Mouse (Mus musculus): Measurements from ENCODE around the gene Ssr1. TPM values are rescaled to one million over a fixed set of nuclear protein-coding genes. Genes with fewer than 3 reads are reported as not detected.

Ssr1 gene
- total and polyA plus RNA-seq, 3 experiments: 72.3 to 95.6 (median 78.1) TPM

GRCm38 (mm10) chr13:37992638-37993371 lies 1.2 kb downstream of the Ssr1 start:
- DNase-seq (ENCODE audit: low spot score): peak; percentile 15
- ATAC-seq (ENCODE audit: extremely low read depth, insufficient number of reproducible peaks, low FRiP score, poor library complexity, severe bottlenecking): 0 out of 2 replicates have a peak, but pooled peaks have one; percentile 15
- H3K36me3 ChIP-seq (replicated peaks): peaks cover 40% of the 10 kb centered on the region
- no peaks in the 10 kb centered on the region; the same call in 1 of the 2 replicates for H3K9me3 ChIP-seq (replicated peaks)
- TF ChIP-seq GATA2 (IDR thresholded peaks at IDR 0.05; ENCODE audit: borderline replicate concordance, low read depth, low read length) (no peak), TAL1 (conservative IDR thresholded peaks at IDR 0.05; ENCODE audit: low read depth, low read length) (no peak), POLR2AphosphoS5 (IDR thresholded peaks at IDR 0.05; ENCODE audit: insufficient replicate concordance, low read depth, low read length) (no peak), CTCF (IDR thresholded peaks at IDR 0.05; ENCODE audit: low read depth, low read length) (no peak), GATA1 (IDR thresholded peaks at IDR 0.05; ENCODE audit: borderline replicate concordance, low read length) (no peak)
- H3K4me3 ChIP-seq (ENCODE audit: low read depth, low read length): peak overlapping the region; percentile 97
- H3K4me1 ChIP-seq (ENCODE audit: insufficient read depth, low read depth, low read length): peaks cover 34% of the 10 kb centered on the region
- H3K27me3 ChIP-seq (ENCODE audit: insufficient read depth, low read length): peaks cover 3% of the 10 kb centered on the region

DNA sequence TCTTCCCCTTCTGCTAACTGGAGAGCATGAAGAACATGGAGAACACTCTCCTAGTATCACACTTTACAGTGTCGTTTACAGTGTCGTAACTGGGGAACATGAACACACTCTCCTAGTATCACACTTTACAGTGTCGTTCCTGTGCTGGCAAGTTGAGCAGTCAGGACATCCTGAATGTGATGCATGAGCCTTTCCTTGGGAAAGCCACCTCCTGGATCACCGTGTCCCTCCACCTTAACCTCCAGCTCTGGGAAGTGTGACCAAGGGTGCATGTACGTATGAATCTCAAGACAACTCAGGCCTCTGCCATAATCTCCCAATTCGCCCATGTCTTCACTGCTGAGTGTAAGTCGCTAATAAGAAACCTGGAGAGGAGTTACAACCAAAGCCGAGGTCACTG lies 4.3 kb downstream of the Ssr1 start:
- Histone ChIP-seq H3K9me3 (replicated peaks) (no peaks in the 10 kb centered on the region), H3K4me1 (ENCODE audit: insufficient read depth, low read depth, low read length) (peaks cover 35% of the 10 kb centered on the region), H3K36me3 (replicated peaks) (peaks cover 68% of the 10 kb centered on the region), H3K4me3 (ENCODE audit: low read depth, low read length) (no peak overlapping the region), H3K27me3 (ENCODE audit: insufficient read depth, low read length) (no peaks in the 10 kb centered on the region)
- ATAC-seq (ENCODE audit: extremely low read depth, insufficient number of reproducible peaks, low FRiP score, poor library complexity, severe bottlenecking) (no peak), DNase-seq (ENCODE audit: low spot score) (no peak)
- no peak for TF ChIP-seq GATA2 (IDR thresholded peaks at IDR 0.05; ENCODE audit: borderline replicate concordance, low read depth, low read length)

GRCm38 (mm10) chr13:37986166-37986565 lies 7.9 kb downstream of the Ssr1 start:
- Histone ChIP-seq H3K27me3 (ENCODE audit: insufficient read depth, low read length) (no peaks in the 10 kb centered on the region), H3K4me3 (ENCODE audit: low read depth, low read length) (no peak overlapping the region), H3K36me3 (replicated peaks) (peaks cover 97% of the 10 kb centered on the region), H3K9me3 (replicated peaks) (no peaks in the 10 kb centered on the region), H3K4me1 (ENCODE audit: insufficient read depth, low read depth, low read length) (peaks cover 27% of the 10 kb centered on the region)
- DNase-seq (ENCODE audit: low spot score) (no peak), ATAC-seq (ENCODE audit: extremely low read depth, insufficient number of reproducible peaks, low FRiP score, poor library complexity, severe bottlenecking) (no peak)
- TF ChIP-seq GATA1 (IDR thresholded peaks at IDR 0.05; ENCODE audit: borderline replicate concordance, low read length): no peak

DNA sequence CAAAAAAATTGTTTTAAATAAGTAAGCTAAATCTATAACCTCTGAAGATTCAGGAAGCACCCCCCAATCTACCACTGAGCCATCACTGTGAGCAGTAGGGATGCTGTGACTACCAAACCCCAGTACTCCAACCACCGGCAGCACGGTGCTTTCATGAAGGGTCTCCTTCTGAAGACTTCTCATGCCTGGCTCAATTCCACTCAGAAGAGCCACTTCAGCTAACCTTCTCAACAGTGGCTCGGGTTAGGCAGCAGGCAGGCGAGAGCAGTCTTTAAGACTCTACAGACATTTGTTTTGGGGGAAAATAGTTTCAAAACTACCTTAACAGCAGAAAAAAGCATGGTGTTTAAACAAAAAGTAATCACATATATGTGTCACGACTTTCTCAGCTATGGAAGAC lies 13.0 kb downstream of the Ssr1 start:
- H3K4me1 ChIP-seq (ENCODE audit: insufficient read depth, low read depth, low read length): peaks cover 3% of the 10 kb centered on the region; the same call in 1 of the 2 replicates
- peaks cover 96% of the 10 kb centered on the region for H3K36me3 ChIP-seq (replicated peaks)
- TF ChIP-seq POLR2AphosphoS5 (IDR thresholded peaks at IDR 0.05; ENCODE audit: insufficient replicate concordance, low read depth, low read length) (no peak), CTCF (IDR thresholded peaks at IDR 0.05; ENCODE audit: low read depth, low read length) (no peak), GATA2 (IDR thresholded peaks at IDR 0.05; ENCODE audit: borderline replicate concordance, low read depth, low read length) (no peak), GATA1 (IDR thresholded peaks at IDR 0.05; ENCODE audit: borderline replicate concordance, low read length) (no peak), TAL1 (conservative IDR thresholded peaks at IDR 0.05; ENCODE audit: low read depth, low read length) (no peak)
- DNase-seq (ENCODE audit: low spot score) (no peak), ATAC-seq (ENCODE audit: extremely low read depth, insufficient number of reproducible peaks, low FRiP score, poor library complexity, severe bottlenecking) (no peak)
- no peaks in the 10 kb centered on the region for H3K27me3 ChIP-seq (ENCODE audit: insufficient read depth, low read length)
- no peaks in the 10 kb centered on the region for H3K9me3 ChIP-seq (replicated peaks)
- H3K4me3 ChIP-seq (ENCODE audit: low read depth, low read length): no peak overlapping the region

GRCm38 (mm10) chr13:37980346-37980745 lies 13.7 kb downstream of the Ssr1 start:
- TF ChIP-seq POLR2AphosphoS5 (IDR thresholded peaks at IDR 0.05; ENCODE audit: insufficient replicate concordance, low read depth, low read length) (no peak), GATA1 (IDR thresholded peaks at IDR 0.05; ENCODE audit: borderline replicate concordance, low read length) (no peak), CTCF (IDR thresholded peaks at IDR 0.05; ENCODE audit: low read depth, low read length) (no peak)
- H3K4me1 ChIP-seq (ENCODE audit: insufficient read depth, low read depth, low read length): peaks cover 3% of the 10 kb centered on the region; the same call in 1 of the 2 replicates
- H3K27me3 ChIP-seq (ENCODE audit: insufficient read depth, low read length): no peaks in the 10 kb centered on the region
- ATAC-seq (ENCODE audit: extremely low read depth, insufficient number of reproducible peaks, low FRiP score, poor library complexity, severe bottlenecking): no peak
- no peaks in the 10 kb centered on the region for H3K9me3 ChIP-seq (replicated peaks)
- no peak overlapping the region for H3K4me3 ChIP-seq (ENCODE audit: low read depth, low read length)
- DNase-seq (ENCODE audit: low spot score): no peak
- H3K36me3 ChIP-seq (replicated peaks): peaks cover 97% of the 10 kb centered on the region

DNA sequence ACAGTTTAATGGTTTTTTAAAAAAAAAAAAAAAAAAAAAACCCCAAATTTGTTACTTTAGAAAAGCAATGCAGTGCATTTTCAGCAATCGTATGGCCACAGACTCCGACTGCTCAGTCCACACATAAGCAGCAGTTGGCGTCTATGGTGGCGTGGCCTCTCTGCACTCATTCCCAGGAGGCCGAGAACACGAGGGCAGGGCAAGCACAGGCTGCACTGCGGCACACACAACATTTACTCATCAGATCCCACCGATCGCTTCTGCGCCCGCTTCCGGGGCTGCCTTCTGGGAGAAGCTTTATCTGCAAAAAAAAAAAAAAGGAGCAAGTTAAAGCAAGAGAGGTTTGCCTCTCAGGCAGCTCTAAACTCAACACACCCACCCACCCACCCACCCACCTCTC lies 14.5 kb downstream of the Ssr1 start:
- DNase-seq (ENCODE audit: low spot score): no peak
- H3K4me1 ChIP-seq (ENCODE audit: insufficient read depth, low read depth, low read length): peaks cover 3% of the 10 kb centered on the region; the same call in 1 of the 2 replicates
- H3K4me3 ChIP-seq (ENCODE audit: low read depth, low read length): no peak overlapping the region
- no peaks in the 10 kb centered on the region for H3K27me3 ChIP-seq (ENCODE audit: insufficient read depth, low read length)
- TF ChIP-seq POLR2AphosphoS5 (IDR thresholded peaks at IDR 0.05; ENCODE audit: insufficient replicate concordance, low read depth, low read length): no peak
- TF ChIP-seq TAL1 (conservative IDR thresholded peaks at IDR 0.05; ENCODE audit: low read depth, low read length): no peak
- TF ChIP-seq GATA1 (IDR thresholded peaks at IDR 0.05; ENCODE audit: borderline replicate concordance, low read length): no peak
- TF ChIP-seq CTCF (IDR thresholded peaks at IDR 0.05; ENCODE audit: low read depth, low read length): no peak
- TF ChIP-seq GATA2 (IDR thresholded peaks at IDR 0.05; ENCODE audit: borderline replicate concordance, low read depth, low read length): no peak
- H3K36me3 ChIP-seq (replicated peaks): peaks cover 99% of the 10 kb centered on the region
- no peak for ATAC-seq (ENCODE audit: extremely low read depth, insufficient number of reproducible peaks, low FRiP score, poor library complexity, severe bottlenecking)
- no peaks in the 10 kb centered on the region for H3K9me3 ChIP-seq (replicated peaks)

DNA sequence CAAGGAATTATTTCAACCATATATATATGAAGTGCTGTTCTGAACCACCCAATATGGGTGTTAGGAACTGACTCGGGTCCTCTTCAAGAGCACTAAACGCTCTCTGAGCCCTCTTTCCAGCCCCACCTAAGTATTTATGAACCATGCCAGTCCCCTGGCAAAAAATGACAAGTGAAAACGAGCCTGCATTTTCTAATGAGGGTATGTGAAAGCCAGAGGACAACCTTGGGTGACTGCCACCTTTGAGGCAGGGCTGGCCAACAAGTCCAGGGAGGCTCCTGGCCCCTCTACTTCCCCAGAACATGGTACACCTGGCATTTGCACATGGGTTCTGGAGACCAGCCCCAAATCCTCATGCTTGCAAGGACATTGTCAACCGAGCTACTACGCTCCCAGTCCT lies 19.3 kb downstream of the Ssr1 start:
- Histone ChIP-seq H3K36me3 (replicated peaks) (peaks cover 94% of the 10 kb centered on the region), H3K4me3 (ENCODE audit: low read depth, low read length) (no peak overlapping the region), H3K4me1 (ENCODE audit: insufficient read depth, low read depth, low read length) (peaks cover 10% of the 10 kb centered on the region), H3K9me3 (replicated peaks) (no peaks in the 10 kb centered on the region), H3K27me3 (ENCODE audit: insufficient read depth, low read length) (no peaks in the 10 kb centered on the region)
- TF ChIP-seq GATA2 (IDR thresholded peaks at IDR 0.05; ENCODE audit: borderline replicate concordance, low read depth, low read length) (no peak), CTCF (IDR thresholded peaks at IDR 0.05; ENCODE audit: low read depth, low read length) (no peak), POLR2AphosphoS5 (IDR thresholded peaks at IDR 0.05; ENCODE audit: insufficient replicate concordance, low read depth, low read length) (no peak), TAL1 (conservative IDR thresholded peaks at IDR 0.05; ENCODE audit: low read depth, low read length) (no peak), GATA1 (IDR thresholded peaks at IDR 0.05; ENCODE audit: borderline replicate concordance, low read length) (no peak)
- no peak for DNase-seq (ENCODE audit: low spot score)
- ATAC-seq (ENCODE audit: extremely low read depth, insufficient number of reproducible peaks, low FRiP score, poor library complexity, severe bottlenecking): no peak
